In the genomic region with DNA sequence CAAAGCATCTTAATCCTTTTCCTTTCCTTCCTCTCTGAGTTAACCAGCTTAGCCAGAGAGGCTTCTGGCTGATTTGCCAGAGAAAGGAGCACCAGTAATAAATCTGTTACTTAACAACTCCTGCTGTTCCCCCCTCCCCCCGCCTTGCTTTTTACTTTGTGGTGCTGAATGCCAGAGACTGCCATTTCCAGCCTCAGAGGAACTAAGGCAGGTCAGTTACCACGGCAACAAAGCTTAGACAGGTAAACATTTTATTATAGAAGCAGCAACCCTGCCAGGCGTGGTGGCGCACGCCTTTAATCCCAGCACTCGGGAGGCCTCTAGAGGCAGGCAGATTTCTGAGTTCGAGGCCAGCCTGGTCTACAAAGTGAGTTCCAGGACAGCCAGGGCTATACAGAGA, we compare ENCODE assay signal across 15 mouse cellular contexts. TPM values are rescaled to one million over a fixed set of nuclear protein-coding genes. Genes with fewer than 3 reads are reported as not detected.
DNase-seq lines count a peak whose midpoint lies in the region; ATAC-seq lines count a peak whose summit lies in the region.
"Had no signal": no experiment of that assay in that cellular context is flagged by ENCODE, and none has a peak within 500 bp of the region (broad histone marks: within the 10 kb centered on the region; RNA-seq: fewer than 3 reads in every experiment).

No protein-coding gene starts in this region.

- no peak for ATAC-seq in granulocyte monocyte progenitor cell, adult 5-6 weeks (replicated peaks; ENCODE audit: poor library complexity, severe bottlenecking)
- ATAC-seq: intestine, postnatal 0 days had no signal

- peak; percentile 42 for DNase-seq in embryo, embryonic 10 days (ENCODE audit: low spot score)
- no peak for DNase-seq in embryo, embryonic 9.5 days (ENCODE audit: extremely low spot score)
- DNase-seq in layer of hippocampus, adult 9-11 months = peak; percentile 8
- DNase-seq in layer of hippocampus, postnatal 25 days (ENCODE audit: extremely low spot score in 1 of 2, low spot score in 1 of 2) = no peak
- DNase-seq in right cerebral cortex, postnatal 14 days = peak; percentile 4
- no peak for DNase-seq in right cerebral cortex, postnatal 25 days
- DNase-seq in spleen, postnatal 10 days (ENCODE audit: low spot score in 2 of 2) = no peak
- DNase-seq: cerebellum, adult 11 months had no signal

RNA-seq across cellular contexts. Expression of gene Cks1brt, which starts 24.2 kb away (rescaled TPM):
- not detected for total RNA-seq in layer of hippocampus, postnatal 25 days (2021)
- not detected in 2 replicates for total RNA-seq in granulocyte monocyte progenitor cell, adult 5-6 weeks (2014; fragmentation: Nextera tagmentation)
- total RNA-seq in granulocyte monocyte progenitor cell, adult 5-6 weeks (2017) = not detected in 2 replicates
- total RNA-seq: adrenal gland, postnatal 4 days; CH12.LX; layer of hippocampus, adult 8-10 months; left cerebral cortex, postnatal 10 days; midbrain, postnatal 0 days had no signal

RNA-seq across cellular contexts. Expression of gene Olfr371, which starts 49.9 kb away (rescaled TPM):
- not detected for total RNA-seq in layer of hippocampus, postnatal 25 days (2021)
- total RNA-seq in granulocyte monocyte progenitor cell, adult 5-6 weeks (2014; fragmentation: Nextera tagmentation) = not detected in 2 replicates
- total RNA-seq in granulocyte monocyte progenitor cell, adult 5-6 weeks (2017) = not detected in 2 replicates
- total RNA-seq: adrenal gland, postnatal 4 days; CH12.LX; layer of hippocampus, adult 8-10 months; left cerebral cortex, postnatal 10 days; midbrain, postnatal 0 days had no signal

RNA-seq across cellular contexts. Expression of gene Zfp791, which starts 53.0 kb away (rescaled TPM):
- total RNA-seq in layer of hippocampus, postnatal 25 days (2021) = 1 to 10 TPM; 7.0 to 7.1 TPM
- total RNA-seq in granulocyte monocyte progenitor cell, adult 5-6 weeks (2014; fragmentation: Nextera tagmentation) = not detected in 2 replicates
- not detected in 2 replicates for total RNA-seq in granulocyte monocyte progenitor cell, adult 5-6 weeks (2017)

Comparison
In these comparisons a context has a peak if more than half of its experiments do, and no peak if none do; other contexts are left out.
1. DNase-seq: peak in embryo, embryonic 10 days (single experiment), layer of hippocampus, adult 9-11 months (single experiment) and right cerebral cortex, postnatal 14 days (single experiment); none in embryo, embryonic 9.5 days (single experiment), layer of hippocampus, postnatal 25 days (0 of 2), right cerebral cortex, postnatal 25 days (single experiment) and spleen, postnatal 10 days (0 of 2).
2. RNA of gene Zfp791, which starts 53.0 kb away (total RNA-seq): 7.0 to 7.1 TPM in layer of hippocampus, postnatal 25 days; not detected in granulocyte monocyte progenitor cell, adult 5-6 weeks; every median in the first group is over 4 times any median in the second.